Mouse (Mus musculus): ENCODE results near the gene Ppp1r21. TPM values are rescaled to one million over a fixed set of nuclear protein-coding genes. Genes with fewer than 3 reads are reported as not detected.

Ppp1r21 gene
- 27.5 TPM for polyA plus RNA-seq (2014; fragmentation: Illumina TruSeq; extraction: RNeasy Lipid Tissue Mini Kit (QIAGEN cat#74804); ENCODE audit: insufficient read depth, low read depth, low replicate concordance)

GRCm38 (mm10) chr17:88529519-88530235, at the start of gene Ppp1r21:
Gene Ppp1r21, plus strand, starts transcription at chr17:88530118.

GRCm38 (mm10) chr17:88597222-88598055, 67.5 kb downstream of the Ppp1r21 start, which contains the start of gene Ston1:
Gene Ston1, plus strand, starts transcription at chr17:88597684.

Other genes starting within 250 kb of the Ppp1r21 start
- 9.1 TPM for gene Foxn2, start 89.4 kb upstream of the Ppp1r21 start, polyA plus RNA-seq (2014; fragmentation: Illumina TruSeq; extraction: RNeasy Lipid Tissue Mini Kit (QIAGEN cat#74804); ENCODE audit: insufficient read depth, low read depth, low replicate concordance)
- 13.0 TPM for gene Ston1, start 67.6 kb downstream of the Ppp1r21 start, polyA plus RNA-seq (2014; fragmentation: Illumina TruSeq; extraction: RNeasy Lipid Tissue Mini Kit (QIAGEN cat#74804); ENCODE audit: insufficient read depth, low read depth, low replicate concordance)
- not detected for gene Gtf2a1l, start 138.5 kb downstream of the Ppp1r21 start, polyA plus RNA-seq (2014; fragmentation: Illumina TruSeq; extraction: RNeasy Lipid Tissue Mini Kit (QIAGEN cat#74804); ENCODE audit: insufficient read depth, low read depth, low replicate concordance)